Mouse (Mus musculus): ENCODE measurements around the gene Gpr182. TPM values are rescaled to one million over a fixed set of nuclear protein-coding genes. Genes with fewer than 3 reads are reported as not detected.

Gpr182 gene
- polyA plus RNA-seq, 1 experiment from 2014 or later: 0.90 TPM

GRCm38 (mm10) chr10:127755246-127755645 is 3.7 kb upstream of the Gpr182 start:
- Histone ChIP-seq H3K4me3 (no peak overlapping the region), H3K9me3 (no peaks in the 10 kb centered on the region), H3K36me3 (no peaks in the 10 kb centered on the region), H3K27ac (no peak overlapping the region), H3K9ac (no peak overlapping the region), H3K4me2 (no peak overlapping the region), H3K27me3 (no peaks in the 10 kb centered on the region), H3K4me1 (no peaks in the 10 kb centered on the region)
- 77% methylated on average over 3 of the region's 3 CpGs for WGBS
- ATAC-seq (ENCODE audit: insufficient number of reproducible peaks, insufficient read depth, low FRiP score, low TSS enrichment, low read depth): no peak

DNA sequence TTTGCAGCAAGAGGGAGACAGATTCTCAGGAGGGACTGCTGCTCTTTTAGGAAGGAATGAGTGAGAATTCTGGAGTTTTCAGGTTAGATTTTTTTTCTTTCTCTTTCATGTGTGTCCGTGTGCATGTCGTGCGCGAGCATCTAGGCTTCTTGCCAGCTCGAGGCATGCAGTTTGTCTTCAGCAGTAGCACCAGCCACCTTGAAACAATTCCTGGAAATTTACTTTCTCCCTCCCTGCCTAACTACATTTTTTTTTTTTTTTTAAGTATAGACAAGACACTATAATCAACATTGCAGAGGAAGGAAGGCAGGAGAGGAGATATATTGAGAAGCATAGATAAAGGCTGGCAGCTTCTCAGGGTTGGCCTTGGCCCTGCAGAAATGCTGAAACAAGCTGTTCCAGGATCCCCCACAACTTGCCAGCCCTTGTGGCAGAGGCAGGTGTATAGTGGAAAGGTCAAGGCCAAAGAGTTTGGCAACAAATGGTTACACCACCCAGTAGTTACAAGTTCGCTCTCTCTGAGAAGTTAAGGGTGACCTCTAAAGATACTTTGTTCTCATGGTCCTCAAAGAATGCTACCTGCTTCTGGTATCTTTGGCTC is 3.1 kb upstream of the Gpr182 start:
- WGBS: 61% methylated on average over 6 of the region's 6 CpGs
- H3K9ac ChIP-seq: no peak overlapping the region
- no peak overlapping the region for H3K27ac ChIP-seq

GRCm38 (mm10) chr10:127750136-127750777 is 1.3 kb downstream of the Gpr182 start:
- H3K4me3 ChIP-seq: peak overlapping the region; percentile 12; the same call in 1 of the 2 replicates
- no peak overlapping the region for H3K9ac ChIP-seq

More for the DNA sequence above, 3.1 kb upstream of the Gpr182 start:
- Histone ChIP-seq H3K4me3 (no peak overlapping the region), H3K4me1 (no peaks in the 10 kb centered on the region), H3K4me2 (no peak overlapping the region), H3K27me3 (no peaks in the 10 kb centered on the region), H3K9me3 (no peaks in the 10 kb centered on the region), H3K36me3 (no peaks in the 10 kb centered on the region)
- no peak for ATAC-seq (ENCODE audit: insufficient number of reproducible peaks, insufficient read depth, low FRiP score, low TSS enrichment, low read depth)

DNA sequence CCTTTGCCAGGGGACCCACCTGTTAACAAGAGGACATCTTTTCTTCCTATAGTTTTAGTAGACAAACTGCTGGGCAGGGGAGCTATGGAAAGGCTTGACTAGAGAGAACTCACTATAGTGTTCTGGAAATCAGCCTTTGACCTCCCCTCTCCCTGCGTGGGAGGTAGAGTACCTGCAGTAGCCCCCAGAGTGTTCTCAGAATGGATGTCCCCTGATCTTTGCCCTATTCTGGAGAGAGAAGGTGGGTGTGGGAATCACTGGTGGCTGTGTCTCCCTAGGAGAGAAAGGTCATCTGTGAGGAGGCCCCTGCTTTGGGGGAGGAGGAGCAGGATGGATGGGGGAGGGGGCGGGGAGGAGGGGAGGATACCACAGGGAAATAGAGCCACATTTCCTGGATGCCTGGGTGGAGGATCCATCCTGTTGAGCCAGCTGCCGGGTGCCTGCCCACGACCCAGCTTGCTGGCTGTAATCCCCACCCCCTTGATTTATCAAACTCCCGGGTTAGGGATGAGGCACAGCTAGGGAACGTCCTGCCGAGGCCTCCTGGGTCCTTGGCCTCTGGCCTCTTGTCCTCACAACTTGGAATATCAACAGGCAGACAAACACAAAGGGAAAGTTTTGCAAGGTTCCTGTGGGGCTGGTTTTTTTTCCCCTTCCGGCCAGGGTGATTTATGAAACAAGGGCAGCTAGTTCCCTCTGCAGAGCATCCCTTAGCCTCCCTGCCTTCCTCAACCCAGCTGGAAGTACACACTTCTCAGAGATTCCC is 2.5 kb downstream of the Gpr182 start:
- Histone ChIP-seq H3K4me2 (0 out of 2 replicates have a peak overlapping the region, but pooled peaks have one; percentile 41), H3K36me3 (peaks cover 36% of the 10 kb centered on the region), H3K9me3 (no peaks in the 10 kb centered on the region), H3K4me1 (peaks cover 14% of the 10 kb centered on the region), H3K27ac (no peak overlapping the region), H3K9ac (no peak overlapping the region), H3K4me3 (no peak overlapping the region), H3K27me3 (no peaks in the 10 kb centered on the region)
- ATAC-seq (ENCODE audit: insufficient number of reproducible peaks, insufficient read depth, low FRiP score, low TSS enrichment, low read depth): no peak
- WGBS: 7% methylated on average over 8 of the region's 8 CpGs

More at GRCm38 (mm10) chr10:127750136-127750777, 1.3 kb downstream of the Gpr182 start:
- Histone ChIP-seq H3K27me3 (no peaks in the 10 kb centered on the region), H3K4me1 (peaks cover 11% of the 10 kb centered on the region), H3K9me3 (no peaks in the 10 kb centered on the region), H3K36me3 (peaks cover 25% of the 10 kb centered on the region), H3K4me2 (peak overlapping the region; percentile 41), H3K27ac (no peak overlapping the region)
- 59% methylated on average over 24 of the region's 24 CpGs for whole genome bisulfite sequencing
- ATAC-seq (ENCODE audit: insufficient number of reproducible peaks, insufficient read depth, low FRiP score, low TSS enrichment, low read depth): 0 out of 2 replicates have a peak, but pooled peaks have one; percentile 12

GRCm38 (mm10) chr10:127747254-127747653 is 4.3 kb downstream of the Gpr182 start:
- H3K27ac ChIP-seq: no peak overlapping the region
- peaks cover 54% of the 10 kb centered on the region for H3K36me3 ChIP-seq
- H3K9ac ChIP-seq: no peak overlapping the region
- no peak overlapping the region for H3K4me2 ChIP-seq
- H3K4me3 ChIP-seq: no peak overlapping the region
- H3K27me3 ChIP-seq: no peaks in the 10 kb centered on the region
- WGBS: 81% methylated on average over 8 of the region's 8 CpGs
- no peaks in the 10 kb centered on the region for H3K9me3 ChIP-seq
- no peak for ATAC-seq (ENCODE audit: insufficient number of reproducible peaks, insufficient read depth, low FRiP score, low TSS enrichment, low read depth)
- H3K4me1 ChIP-seq: peaks cover 14% of the 10 kb centered on the region

DNA sequence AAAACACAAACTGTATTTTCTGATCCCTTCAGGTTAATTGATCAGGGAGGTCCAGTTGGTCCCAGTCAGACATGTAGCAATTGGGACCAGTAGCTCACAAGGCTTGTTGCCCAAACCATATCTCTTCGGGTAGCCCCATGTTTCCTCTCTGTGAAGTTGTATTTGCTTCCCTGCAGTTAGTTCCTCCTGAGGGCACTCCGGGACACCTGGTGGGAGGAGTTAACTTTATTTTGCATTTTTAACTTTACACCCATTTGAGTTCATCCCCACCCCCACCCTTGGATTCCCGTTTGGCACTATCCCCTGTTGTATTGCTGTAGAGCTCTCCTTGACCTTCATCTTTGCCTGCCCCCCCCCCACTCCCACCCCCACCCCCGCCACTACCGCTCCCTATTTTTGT is 5.6 kb downstream of the Gpr182 start:
- WGBS: 73% methylated on average over 5 of the region's 5 CpGs
- Histone ChIP-seq H3K4me2 (no peak overlapping the region), H3K36me3 (peaks cover 64% of the 10 kb centered on the region)

DNA sequence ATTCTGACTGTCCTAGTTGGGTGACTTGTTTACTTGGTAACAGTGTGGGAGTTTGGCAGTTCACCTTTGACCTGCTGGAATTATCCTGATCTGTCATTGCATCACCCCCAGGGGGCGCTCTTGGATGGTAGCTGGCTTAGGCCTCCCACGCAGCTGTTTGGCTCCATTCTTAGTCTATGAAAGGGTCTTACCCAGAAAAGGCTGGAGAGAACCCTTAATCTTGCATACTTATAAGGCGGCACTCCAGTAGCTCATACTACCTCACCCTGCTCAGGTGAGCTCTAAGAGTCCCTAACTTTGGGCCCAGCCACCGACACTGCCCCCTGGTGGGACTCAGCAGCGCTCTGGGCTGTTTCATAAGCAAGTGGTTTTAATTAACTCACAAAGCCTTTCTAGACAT is 6.9 kb downstream of the Gpr182 start:
- no peak overlapping the region for H3K4me3 ChIP-seq
- peaks cover 22% of the 10 kb centered on the region for H3K4me1 ChIP-seq
- H3K27ac ChIP-seq: no peak overlapping the region
- H3K4me2 ChIP-seq: no peak overlapping the region
- WGBS: 60% methylated on average over 5 of the region's 5 CpGs
- no peaks in the 10 kb centered on the region for H3K27me3 ChIP-seq
- no peaks in the 10 kb centered on the region for H3K9me3 ChIP-seq
- no peak overlapping the region for H3K9ac ChIP-seq
- no peak for ATAC-seq (ENCODE audit: insufficient number of reproducible peaks, insufficient read depth, low FRiP score, low TSS enrichment, low read depth)
- peaks cover 64% of the 10 kb centered on the region for H3K36me3 ChIP-seq

More for the DNA sequence above, 5.6 kb downstream of the Gpr182 start:
- no peak for ATAC-seq (ENCODE audit: insufficient number of reproducible peaks, insufficient read depth, low FRiP score, low TSS enrichment, low read depth)
- Histone ChIP-seq H3K4me3 (no peak overlapping the region), H3K27ac (no peak overlapping the region), H3K9me3 (no peaks in the 10 kb centered on the region), H3K27me3 (no peaks in the 10 kb centered on the region), H3K4me1 (peaks cover 14% of the 10 kb centered on the region), H3K9ac (no peak overlapping the region)

GRCm38 (mm10) chr10:127739661-127740161 is 11.8 kb downstream of the Gpr182 start:
- peak; percentile 64 for ATAC-seq (ENCODE audit: insufficient number of reproducible peaks, insufficient read depth, low FRiP score, low TSS enrichment, low read depth)
- H3K27me3 ChIP-seq: no peaks in the 10 kb centered on the region
- peak overlapping the region; percentile 98 for H3K9ac ChIP-seq
- peak overlapping the region; percentile 87 for H3K27ac ChIP-seq
- peak overlapping the region; percentile 73 for H3K4me2 ChIP-seq
- WGBS: under 1% methylated on average over 48 of the region's 55 CpGs
- peaks cover 35% of the 10 kb centered on the region for H3K36me3 ChIP-seq
- peaks cover 9% of the 10 kb centered on the region for H3K4me1 ChIP-seq
- no peaks in the 10 kb centered on the region for H3K9me3 ChIP-seq
- H3K4me3 ChIP-seq: peak overlapping the region; percentile 97

GRCm38 (mm10) chr10:127739083-127739660 is 12.4 kb downstream of the Gpr182 start, which contains the start of gene Zbtb39:
Gene Zbtb39, plus strand, starts transcription at chr10:127739538.
- ATAC-seq (ENCODE audit: insufficient number of reproducible peaks, insufficient read depth, low FRiP score, low TSS enrichment, low read depth): peak; percentile 76
- H3K27ac ChIP-seq: peak within 1 kb of the TSS; percentile 87

GRCm38 (mm10) chr10:127738151-127738882 is 13.2 kb downstream of the Gpr182 start:
- H3K4me3 ChIP-seq: no peak overlapping the region
- peaks cover 8% of the 10 kb centered on the region for H3K4me1 ChIP-seq
- H3K9ac ChIP-seq: no peak overlapping the region
- no peak for ATAC-seq (ENCODE audit: insufficient number of reproducible peaks, insufficient read depth, low FRiP score, low TSS enrichment, low read depth)
- peaks cover 21% of the 10 kb centered on the region for H3K36me3 ChIP-seq
- no peaks in the 10 kb centered on the region for H3K9me3 ChIP-seq
- peak overlapping the region; percentile 73; the same call in 1 of the 2 replicates for H3K4me2 ChIP-seq
- WGBS: 44% methylated on average over 13 of the region's 13 CpGs
- no peak overlapping the region for H3K27ac ChIP-seq
- H3K27me3 ChIP-seq: no peaks in the 10 kb centered on the region; the same call in 1 of the 2 replicates

More at GRCm38 (mm10) chr10:127739083-127739660, 12.4 kb downstream of the Gpr182 start, which contains the start of gene Zbtb39:
- Histone ChIP-seq H3K36me3 (peaks cover 29% of the 10 kb centered on the region), H3K9ac (peak within 1 kb of the TSS; percentile 98), H3K4me3 (peak within 1 kb of the TSS; percentile 97), H3K4me2 (peak within 1 kb of the TSS; percentile 73), H3K27me3 (no peaks in the 10 kb centered on the region), H3K4me1 (peaks cover 8% of the 10 kb centered on the region), H3K9me3 (no peaks in the 10 kb centered on the region)
- WGBS: under 1% methylated on average over 44 of the region's 61 CpGs

Data from embryonic facial prominence, embryonic 13.5 days (tissue).